Mouse (Mus musculus) T-helper 1 cell (primary cell): Measurements from ENCODE around the gene Usp47.

Experiments used
- in situ Hi-C: fragments of 300-600 bp; cut with MboI, MseI; formaldehyde crosslinking; loops from one replicate; pipeline ENCODE4 v1.15.1; 2025; ENCODE audit warnings: high pct_unique_total_duplicates

The Usp47 gene

DNA sequence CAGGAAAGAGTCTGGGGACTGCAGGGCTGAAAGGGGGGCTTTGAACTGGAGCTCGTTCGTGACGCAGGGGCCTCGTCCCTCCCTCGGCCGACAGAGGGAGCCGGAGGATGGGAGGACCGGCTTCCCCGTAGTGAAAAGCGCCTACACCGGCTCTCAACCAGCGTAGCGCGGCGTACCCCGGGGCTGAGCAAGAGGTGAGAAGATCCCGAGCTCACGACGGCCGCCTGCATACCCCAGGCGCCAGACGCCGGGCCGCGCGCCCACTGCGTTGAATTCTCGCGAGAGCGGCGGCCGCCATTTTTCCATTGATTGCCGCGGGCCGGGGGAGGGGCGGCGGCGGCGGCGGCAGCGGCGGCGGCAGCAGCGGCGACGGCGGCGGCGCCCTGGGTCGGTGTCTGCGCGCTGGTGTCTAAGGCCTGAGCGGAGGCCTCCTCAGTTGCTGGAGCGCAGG lies at the start of gene Usp47:
Gene Usp47, plus strand, starts transcription at position 355 of the 451 bp plus-strand sequence.
- in situ Hi-C loops, result no loop called here

DNA sequence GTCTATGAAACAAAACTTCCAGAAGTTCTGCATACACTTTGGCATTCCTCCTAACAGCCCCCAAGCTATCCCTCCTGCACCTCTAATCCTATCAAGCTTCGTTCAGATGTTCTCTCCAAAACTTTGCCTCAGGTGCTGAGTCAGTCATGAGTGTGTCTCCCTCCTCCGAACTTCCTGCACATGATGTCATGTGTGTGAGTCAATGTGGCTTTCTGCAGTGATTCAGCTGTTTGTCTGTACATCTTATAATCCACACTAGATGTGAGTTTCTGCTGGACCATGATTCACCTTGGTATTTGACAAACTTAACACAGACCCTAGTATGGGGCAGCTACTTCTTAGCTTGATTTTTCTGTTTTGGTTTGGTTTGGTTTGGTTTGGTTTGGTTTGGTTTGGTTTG lies 46.9 kb upstream of the Usp47 start:
- in situ Hi-C loops, result no loop called here

- in situ Hi-C loops, result no loop called here
Observed at GRCm38 (mm10) chr7:111977871-111978270, 45.4 kb upstream of the Usp47 start.

GRCm38 (mm10) chr7:111982296-111982695 lies 41.0 kb upstream of the Usp47 start:
- in situ Hi-C loops, result no loop called here

DNA sequence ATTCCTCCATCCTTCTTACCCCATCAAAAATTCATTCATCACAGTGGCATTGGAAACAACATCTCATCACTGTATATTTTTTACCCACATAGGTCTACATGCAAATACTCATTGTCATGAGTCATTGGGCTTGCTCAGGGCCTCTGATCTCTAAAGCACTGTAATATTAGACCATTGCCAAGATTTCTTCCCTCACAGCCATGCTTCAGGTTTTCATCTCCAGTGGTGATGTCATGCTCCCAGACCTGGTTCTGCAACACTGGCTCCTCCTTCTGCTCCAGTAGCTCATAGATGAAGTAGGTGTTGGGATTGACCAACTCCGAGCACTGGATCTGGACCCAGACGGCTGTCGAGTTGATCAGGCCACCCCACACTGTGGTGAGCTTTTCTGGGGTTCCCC lies 38.8 kb upstream of the Usp47 start:
- in situ Hi-C loops, result no loop called here

DNA sequence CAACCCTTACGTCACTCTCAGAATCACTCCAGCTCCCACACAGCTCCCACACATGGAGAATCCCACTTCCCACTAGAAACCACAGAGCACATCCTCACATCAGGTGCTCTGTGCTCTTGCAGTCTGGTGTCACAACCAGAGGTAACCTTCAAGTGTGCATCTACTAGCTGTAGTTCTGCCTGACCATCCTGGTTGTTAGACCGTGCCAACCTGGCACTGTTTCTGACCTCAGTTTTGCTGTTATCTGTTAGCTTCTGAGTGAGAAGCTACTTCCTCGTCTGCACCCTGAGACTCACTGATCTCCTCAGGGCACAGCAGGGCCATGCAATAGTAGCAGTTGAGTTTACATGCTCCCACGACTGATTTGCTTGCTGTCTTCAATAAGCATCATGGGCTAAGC lies 38.0 kb upstream of the Usp47 start:
- in situ Hi-C loops, result no loop called here

GRCm38 (mm10) chr7:111986906-111987305 lies 36.4 kb upstream of the Usp47 start:
- in situ Hi-C loops, result no loop called here

DNA sequence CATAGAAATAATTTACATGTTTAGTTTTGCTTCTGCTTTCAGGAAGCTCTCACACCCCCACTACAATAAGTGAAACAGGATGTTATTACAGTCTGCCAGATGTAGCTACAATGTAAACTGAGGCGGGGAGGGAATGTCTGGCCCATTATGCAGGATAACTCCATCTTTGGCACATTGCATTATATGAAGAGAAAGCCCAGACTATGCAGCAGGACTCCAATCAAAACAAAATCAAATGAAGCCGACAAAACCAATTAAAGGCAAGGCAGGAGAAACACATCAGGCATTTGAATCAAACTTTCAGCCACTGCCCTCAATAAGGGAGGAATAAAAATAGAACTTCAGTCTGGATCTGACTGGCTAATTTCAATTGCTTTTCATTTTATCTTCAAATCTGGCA lies 25.9 kb upstream of the Usp47 start:
- in situ Hi-C loops, result no loop called here

DNA sequence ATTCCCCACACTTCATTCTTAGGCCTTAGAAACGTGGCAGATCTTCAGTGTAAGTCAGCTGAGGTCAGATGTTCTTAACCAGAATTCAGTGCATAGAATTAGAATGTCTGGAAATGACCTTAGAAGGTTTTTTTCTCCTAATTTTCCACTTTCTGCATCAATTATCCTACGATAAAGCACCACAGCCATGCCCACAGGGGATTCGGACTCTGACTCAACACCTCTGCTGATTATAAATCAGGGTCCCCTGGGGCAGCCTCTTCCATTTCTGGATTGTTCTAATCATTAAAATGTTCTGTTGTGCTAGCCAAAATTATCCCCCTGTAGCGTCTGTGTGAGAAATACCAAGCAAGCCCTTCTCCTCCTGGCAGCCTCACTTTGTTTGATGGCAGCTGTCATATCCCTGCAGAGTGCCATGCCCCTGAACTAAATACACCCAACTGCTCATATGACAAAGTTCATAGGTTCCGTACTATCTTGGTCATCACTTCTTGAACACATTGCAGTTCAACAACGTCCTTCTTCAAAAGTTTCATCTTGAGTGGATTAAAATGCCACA lies 24.8 kb upstream of the Usp47 start:
- in situ Hi-C loops, result no loop called here

DNA sequence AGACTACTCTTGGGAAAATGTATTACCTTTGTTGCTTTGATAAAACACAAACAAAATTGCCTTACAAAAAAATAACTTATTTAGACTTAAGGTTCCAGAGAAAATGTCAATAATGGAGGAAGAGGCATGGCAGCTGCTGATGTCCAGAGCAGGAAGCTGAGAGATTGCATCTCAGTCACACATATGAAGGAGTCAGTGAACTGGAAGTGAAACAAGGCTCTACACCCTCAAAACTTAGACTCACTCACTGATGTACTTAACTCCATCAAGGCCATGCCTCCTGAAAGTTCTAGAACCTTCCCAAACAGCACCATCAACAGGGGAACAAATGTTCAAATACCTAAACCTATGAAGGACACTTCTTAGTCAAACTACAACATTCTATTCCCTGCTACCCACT lies 23.9 kb upstream of the Usp47 start:
- in situ Hi-C loops, result no loop called here

GRCm38 (mm10) chr7:112000166-112000565 lies 23.1 kb upstream of the Usp47 start:
- in situ Hi-C loops, result no loop called here

DNA sequence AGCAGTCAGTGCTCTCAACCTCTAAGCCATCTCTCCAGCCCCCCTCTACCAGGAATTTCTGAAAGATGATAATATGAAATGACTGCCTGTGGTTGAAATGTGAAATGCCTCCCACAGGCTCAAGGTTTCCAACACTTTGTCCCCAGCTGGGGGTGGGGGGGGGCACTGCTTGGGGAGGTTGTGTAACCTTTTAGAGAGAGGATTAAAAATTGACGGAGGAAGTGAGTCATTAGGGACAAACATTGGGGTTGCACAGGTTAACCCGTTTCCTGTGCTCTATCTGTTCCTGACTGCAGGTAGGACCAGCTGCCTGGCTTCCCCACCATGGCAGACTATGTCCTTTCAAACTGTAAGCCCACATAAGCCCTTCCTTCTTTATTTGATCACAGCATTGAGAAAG lies 12.8 kb upstream of the Usp47 start:
- in situ Hi-C loops, result no loop called here

- in situ Hi-C loops, result no loop called here
Observed at GRCm38 (mm10) chr7:112010976-112011375, 12.3 kb upstream of the Usp47 start.

DNA sequence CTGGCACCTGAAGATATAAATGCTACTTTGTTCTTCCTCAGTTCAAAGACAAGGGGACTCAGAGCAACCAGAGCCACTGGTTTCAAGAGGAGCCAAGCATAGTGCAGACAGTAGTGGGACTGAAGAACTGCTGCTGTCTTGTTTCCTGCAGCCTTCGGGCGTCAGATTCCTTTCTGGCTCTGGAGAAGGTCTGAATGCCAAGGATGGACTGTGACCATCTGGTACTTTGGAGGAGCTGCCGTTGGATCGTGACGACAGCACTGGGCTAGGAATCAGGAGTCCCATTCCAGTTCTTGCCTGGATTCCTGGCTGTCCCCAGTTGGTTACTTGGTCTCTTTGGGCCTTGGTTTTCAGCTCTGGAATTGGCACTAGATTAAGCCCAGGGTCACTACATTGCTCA lies 11.2 kb upstream of the Usp47 start:
- in situ Hi-C loops, result no loop called here

- in situ Hi-C loops, result no loop called here
Observed at GRCm38 (mm10) chr7:112012621-112013177, 10.6 kb upstream of the Usp47 start.

DNA sequence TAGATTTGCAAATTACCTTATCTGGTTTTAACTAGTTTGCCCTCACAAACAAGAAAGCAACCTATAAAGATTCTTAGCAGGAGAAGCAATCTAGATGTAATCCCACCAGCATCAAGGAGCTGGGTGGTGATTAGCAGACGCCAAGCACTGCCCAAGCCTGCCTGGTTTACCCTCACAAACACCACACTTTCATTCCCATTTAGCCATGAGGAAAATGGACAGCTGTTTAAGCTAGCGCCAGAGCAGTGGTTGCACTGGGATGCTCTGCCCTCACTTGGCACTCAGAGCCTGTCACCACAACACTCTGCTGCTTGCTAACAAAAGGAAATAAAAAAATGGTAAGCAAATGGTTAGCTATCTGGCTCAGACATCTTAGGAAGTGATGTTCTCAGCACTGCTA lies 9.2 kb upstream of the Usp47 start:
- in situ Hi-C loops, result no loop called here

DNA sequence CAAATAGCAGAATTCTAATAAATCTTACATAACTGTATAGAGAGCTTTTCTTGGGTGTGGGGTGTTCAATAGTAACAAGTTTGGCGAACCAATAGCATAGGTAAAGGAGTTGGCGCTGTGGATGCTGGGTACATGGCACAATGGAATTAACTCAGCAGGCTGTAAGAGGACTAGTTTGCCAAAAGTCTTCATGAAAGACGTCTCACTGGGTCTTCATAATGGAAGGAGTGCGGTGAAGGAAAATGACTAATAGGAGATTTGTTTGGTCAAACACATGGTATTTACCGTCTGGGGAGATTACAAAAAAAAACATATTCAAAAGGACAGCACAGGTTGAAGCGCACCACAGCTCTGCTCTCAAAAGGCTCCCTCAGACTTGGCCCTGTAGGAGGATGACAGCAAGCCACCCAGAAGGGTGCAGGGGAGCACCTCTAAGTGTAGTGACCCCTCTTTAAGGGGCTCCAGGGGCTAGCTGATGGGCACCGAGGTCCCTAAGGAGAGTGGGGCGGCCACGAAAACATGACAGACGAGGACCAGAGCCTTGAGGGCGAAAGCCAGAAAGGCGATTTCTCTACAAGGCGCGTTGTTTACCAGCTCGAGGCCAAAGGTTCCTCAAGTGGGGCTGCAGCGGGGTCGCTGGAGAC lies 676 bp upstream of the Usp47 start:
- in situ Hi-C loops, result no loop called here

- in situ Hi-C loops, result no loop called here
Observed at GRCm38 (mm10) chr7:112023601-112024445, 519 bp downstream of the Usp47 start.

GRCm38 (mm10) chr7:112024446-112024730 lies 1.1 kb downstream of the Usp47 start:
- in situ Hi-C loops, result no loop called here

DNA sequence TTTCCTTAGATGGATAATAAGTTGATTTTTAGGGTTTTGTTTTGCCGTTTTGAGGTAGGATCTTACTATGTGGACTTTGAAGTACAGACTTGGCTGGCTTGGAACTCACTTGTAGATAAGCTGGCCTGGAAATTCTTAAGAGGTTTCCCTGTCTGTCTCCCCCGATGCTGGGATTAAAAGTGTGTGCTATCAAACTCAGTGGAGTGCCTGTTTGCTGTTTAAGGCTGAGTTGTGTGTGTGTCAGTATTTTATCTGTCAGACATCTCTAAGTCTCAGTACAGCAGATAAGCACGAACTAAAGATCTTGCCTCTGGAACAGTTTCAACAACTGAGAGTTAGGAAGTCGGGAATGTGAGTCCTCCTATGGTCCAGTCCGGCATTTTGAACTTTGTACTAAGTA lies 1.6 kb downstream of the Usp47 start:
- in situ Hi-C loops, result no loop called here

GRCm38 (mm10) chr7:112030594-112030993 lies 7.3 kb downstream of the Usp47 start:
- in situ Hi-C loops, result no loop called here

DNA sequence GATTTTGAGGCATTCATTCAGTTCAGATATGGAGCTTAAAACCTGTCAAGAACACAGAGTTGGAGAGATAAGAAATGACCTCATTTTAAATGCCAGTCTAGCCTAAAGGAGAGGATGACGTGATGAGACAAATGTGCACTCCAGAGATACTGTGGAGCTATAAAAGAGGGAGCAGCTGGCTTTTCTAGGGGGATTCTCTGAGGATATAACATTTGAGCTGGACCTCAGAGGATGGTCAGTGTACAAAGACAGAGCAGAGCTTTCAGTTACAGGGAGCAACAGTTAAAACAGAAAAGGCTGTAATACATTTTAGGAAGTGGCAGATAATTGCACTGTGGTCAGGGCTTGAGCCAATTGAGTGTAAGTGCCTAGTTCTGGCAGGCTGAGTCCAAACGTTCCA lies 12.5 kb downstream of the Usp47 start:
- in situ Hi-C loops, result no loop called here

DNA sequence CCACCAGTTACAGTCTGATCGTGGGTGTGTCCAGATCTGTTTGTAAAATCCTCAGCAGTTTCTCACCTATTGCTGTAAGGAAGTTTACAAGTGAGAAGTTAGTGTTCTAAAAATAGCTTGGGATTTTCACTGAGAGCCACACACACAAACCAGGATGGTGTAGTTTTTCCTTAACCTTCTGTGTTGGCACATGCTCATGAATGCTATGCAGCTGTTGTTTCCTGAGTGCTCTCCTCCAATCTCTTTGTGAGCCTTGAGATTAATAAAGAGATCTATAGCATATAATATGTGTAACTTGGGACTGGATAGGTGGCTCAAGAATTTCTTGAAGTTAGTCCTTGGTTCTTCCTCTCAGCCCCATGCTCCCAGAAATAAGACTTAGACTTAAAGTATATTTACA lies 13.3 kb downstream of the Usp47 start:
- in situ Hi-C loops, result no loop called here
